Mouse (Mus musculus) layer of hippocampus, postnatal 14 days (tissue): ENCODE data around the gene Endov. TPM values are rescaled to one million over a fixed set of nuclear protein-coding genes. Genes with fewer than 3 reads are reported as not detected.
A peak's percentile ranks its signal among the peaks of the same experiment; 100 is the strongest.

Experiments
- DNase-seq, 2 experiments: peaks; one replicate each; pipeline ENCODE4 v3.0.0; 2021 to 2022; ENCODE audit warnings: low spot score in 2 of 2, mixed read lengths in 1 of 2
- total RNA-seq, 2 experiments: library from RNA; stranded (reverse); gene quantifications; 2 replicates each; pipeline ENCODE4 v1.2.3; 2021

The Endov gene
- total RNA-seq, 2 experiments from 2014 or later: 26.3 to 27.7 TPM

DNA sequence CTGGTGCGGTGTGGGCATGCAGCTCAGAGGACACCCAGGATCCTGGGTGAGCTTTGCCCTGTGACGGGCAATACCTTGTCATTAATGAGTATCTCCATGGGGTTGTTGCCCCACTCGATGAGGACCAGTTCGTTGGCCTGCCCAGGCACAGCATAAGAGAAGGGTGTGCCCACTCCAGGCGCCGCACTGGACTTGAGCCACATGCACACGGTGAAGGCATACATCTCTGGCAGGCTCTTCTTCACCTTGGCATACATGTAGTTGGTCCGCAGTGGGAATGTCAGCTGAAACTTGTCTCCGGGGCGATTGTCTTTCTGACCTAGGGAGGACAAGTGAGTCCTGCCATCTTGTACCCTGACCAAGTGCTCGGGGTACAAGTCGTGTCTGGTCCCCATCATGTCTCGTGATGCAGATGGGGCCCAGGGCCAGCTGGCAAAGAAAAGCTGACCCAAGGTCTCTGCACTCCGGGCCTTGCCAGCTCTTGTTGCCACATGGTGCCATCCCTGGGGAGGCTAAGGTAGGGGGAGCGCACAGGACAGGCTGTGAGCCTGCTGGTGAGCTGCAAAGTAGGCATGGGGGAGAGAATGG, 53.5 kb downstream of the Endov start:
- DNase-seq: no peak

DNA sequence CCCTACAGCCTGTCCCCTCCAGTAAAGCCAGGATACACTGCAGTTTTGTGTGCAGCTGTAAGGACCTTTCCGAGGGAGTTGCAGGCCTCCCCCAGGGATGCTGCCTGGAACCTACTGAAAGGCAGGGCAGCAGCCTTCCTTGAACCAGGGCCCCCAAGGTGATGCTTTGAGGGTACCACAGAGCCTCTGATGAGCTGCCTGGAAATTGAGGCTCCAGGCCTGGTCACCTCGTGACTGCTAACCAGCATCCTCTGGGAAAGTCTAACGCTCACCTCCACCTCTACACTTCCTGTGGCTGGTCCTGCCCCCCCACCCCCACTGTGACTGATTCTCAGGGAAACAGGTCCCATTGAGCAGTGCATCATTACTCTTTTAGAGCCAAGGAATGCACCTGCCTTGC, 54.1 kb downstream of the Endov start:
- DNase-seq: no peak

DNA sequence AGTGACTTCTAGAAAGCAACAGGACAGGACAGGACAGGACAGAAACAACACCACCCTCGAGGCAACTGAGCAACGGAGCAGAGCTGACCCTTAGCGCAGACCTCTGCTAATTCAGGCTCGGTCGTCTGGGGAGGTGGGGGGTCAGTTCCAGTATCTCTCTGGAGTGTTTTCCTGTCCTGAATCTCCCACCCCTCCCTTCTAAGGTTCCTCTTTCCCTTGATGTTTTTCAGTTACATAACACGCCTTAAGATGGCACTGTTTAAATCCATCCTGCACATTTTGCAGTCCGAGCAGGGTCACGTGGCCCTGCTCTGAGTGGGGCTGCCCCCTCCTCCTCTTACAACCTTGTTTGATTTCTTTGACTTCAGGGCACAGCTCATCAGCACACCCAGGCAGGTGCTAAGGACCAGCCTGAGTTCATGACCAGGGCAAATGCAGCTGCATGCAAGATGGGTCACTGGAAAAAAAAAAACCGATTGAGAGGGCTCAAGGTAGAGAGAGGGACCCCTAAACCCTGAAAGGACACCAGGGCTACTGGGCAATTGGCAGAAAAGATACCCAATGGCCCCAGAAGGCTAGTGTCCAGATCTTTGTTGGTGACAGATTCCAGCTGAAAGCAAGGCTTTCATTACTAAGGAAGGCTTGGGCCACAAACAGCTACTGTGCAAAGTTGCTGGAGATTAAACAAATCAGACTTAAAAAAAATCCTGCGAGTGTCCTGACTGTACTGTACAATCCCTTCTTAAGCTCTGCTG, 54.8 kb downstream of the Endov start:
- DNase-seq: no peak

DNA sequence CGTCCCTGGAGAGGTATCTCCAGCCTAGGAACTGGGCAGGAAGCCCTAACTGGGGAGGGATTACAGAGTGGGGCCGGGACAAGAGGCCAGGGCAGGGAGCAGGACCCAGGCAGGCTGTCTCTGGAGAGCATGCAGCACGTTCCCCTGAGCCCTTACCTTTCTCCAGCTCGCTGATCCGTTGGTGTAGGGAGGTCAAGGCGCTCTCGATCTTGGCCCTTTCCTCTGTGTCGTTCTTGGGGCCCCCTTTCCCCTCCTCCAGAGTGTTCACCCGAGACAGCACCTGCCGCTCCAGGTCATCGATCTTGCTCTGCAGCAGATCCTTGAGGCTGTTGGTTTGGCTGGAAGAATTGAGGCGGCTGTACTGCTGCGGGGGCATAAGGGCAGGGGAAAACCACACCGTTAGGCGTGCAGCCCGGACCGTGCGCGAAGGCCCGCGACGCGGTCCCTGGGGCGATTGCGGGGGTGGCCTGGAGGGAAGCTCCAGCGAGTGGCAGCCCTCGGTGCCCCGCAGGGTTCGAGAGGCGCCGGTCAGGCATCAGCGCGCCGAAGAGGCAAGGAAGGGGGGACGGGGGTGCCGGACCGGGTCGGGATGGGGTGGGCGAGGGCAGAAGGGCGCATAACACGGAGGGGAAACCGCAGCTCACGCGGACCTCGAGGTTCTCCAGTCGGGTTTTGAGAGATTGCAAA, 55.5 kb downstream of the Endov start:
- DNase-seq: no peak

DNA sequence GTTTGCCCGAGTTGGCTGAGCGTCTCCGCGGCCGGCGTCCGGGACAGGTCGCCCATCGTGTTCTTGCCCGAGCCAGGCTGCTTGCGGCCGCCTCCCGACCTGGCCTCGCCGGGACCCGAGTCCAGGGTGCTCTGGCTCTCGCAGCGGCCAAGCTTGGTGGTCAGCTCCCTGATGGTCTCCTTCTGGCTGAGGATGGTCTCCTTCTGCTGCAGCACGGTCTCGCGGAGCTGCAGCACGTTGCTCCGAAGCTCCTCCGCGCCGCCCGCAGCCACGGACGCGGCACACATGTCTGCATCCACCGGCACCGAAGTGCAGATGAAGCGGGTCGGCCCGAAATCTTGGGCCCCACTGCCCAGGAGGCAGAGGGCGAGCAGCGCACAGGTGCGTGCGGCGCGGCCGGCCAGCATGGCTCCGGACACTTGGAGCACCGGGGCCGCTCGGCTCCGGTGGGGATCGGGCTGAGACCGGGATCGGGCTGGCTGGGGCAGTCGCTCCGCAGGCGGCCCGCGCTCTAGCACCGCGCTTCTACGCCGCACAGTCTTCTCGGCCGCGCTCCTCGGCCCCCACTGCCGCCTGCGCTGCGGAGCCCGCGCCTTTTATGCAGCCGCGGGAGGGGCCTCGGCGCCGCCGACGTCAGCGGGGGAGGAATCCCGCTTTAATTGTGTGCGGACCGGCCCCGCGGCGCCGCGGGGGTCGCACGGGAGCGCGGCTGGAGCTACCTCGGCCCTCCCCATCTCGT, 56.2 kb downstream of the Endov start, which contains the start of gene Nptx1:
TSS of gene Nptx1 (minus strand) at position 571 of the 739 bp plus-strand sequence.
- peak; percentile 68 to 75 for DNase-seq

DNA sequence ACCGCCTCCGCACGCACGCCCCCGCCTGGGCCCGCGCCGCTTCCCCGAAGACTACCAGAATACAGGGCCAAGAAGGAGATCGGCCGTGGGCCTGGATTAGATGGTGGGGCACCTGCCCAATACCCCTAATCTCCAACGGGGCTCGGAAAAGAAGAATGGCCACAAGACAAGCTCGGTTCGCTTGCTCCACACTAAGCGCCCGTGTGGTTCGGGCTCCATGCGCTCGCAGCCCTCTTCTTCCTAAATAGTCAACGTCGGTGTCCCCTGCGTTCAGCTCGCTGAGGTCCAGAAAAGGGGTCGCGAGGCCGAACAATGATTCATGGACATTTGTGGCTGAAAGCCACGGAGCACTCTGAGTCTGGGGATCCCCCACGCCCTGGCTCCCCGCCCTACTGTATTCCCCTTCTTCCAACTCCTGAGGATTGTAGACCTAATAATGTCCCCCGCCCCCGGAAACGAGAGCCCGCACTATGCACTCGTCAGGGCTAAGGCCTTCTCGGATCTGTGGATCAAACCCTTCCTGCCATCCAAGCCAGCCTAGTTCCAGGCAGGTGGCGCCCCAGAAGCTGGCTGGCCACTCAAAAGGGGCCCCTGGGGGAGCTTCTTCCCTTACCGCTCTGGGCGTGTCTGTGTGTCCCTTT, 56.9 kb downstream of the Endov start:
- no peak for DNase-seq

DNA sequence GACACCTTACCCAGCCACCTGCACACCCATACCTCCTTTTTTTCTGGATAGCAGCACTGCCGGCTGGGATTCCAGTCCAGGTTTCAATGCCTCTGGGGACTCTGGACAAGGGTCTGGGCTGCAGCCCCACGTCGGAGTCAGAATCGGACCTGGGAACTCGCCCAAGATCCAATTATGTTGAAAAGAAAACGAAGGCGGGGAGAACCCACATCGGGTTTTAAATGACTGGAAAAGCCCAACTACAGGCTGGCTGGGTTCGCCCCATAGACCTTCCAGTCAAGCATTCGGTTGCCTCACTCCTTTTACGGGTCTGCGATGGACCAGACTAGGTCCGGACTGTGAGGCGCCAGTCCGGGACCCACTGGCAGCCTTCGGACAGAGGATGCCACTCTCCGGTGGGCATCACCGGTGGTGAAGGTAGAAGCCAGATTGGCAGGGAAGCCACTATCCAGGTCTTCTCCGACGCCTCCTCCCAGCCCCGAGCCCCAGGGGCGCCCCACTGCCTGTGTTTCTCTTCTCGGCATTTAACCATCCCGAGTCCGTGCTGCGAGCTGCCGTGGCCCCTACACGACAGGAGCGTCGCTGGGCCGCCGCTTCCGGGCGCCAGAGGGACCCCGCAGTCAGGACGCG, 57.7 kb downstream of the Endov start:
- no peak for DNase-seq

DNA sequence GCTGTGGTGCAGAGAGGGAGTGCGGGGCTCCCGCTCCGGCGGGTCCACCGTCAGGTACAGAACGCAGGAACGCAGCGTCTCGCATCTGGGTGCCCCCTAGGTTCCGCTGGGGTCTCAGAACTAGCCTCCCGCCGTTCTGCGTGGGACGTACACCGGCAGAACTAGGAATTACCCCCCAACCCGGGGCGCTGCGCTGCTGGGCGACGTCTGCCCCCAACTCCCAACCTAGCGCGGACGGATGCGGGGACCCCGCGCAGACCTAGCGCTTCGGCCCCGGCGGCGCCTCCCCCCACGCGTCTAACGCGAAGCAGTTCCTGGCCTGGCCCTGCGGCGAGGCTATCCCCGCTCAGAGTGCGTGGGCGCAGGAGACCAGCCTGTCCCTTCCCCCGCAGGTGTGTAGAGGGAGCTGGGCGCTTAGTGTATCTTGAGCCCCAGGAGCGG, 58.2 kb downstream of the Endov start:
- no peak for DNase-seq

DNA sequence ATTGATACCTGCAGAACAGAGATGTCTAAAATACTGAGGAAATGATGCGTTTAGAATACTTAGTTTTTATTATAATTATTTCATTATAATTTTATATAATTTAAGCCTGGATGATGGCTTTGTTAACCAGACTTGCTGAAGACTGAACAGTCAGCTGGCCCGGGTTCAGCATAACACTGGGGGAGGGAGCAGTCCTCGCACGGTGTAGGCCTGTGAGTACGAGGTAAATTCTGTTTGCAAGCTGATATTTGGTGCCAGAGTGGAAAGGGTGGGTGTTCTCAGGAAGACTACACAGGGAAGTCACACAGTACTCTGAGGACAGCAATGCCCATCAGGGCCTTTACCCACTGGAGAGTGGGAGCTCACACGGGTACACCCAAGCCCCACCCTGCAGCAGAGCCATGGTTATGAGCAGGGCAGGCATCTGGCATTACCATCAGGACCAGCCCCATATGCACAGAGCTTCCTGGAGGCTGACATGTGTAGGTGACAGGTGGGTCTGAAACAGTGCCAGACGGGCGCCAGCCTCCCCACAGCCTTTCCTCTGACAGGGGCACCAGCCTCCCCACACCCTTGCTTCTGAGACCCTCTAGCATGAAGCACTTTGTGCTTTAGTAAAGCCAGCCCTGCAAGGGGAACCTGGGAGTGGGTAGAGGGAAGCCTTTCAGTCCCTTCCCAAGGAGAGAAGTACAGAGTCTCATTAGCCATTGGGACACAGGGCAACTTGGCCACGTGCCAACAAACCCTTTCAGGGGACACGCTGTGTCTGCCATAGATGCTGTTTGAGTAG, 59.6 kb downstream of the Endov start:
- DNase-seq: no peak

DNA sequence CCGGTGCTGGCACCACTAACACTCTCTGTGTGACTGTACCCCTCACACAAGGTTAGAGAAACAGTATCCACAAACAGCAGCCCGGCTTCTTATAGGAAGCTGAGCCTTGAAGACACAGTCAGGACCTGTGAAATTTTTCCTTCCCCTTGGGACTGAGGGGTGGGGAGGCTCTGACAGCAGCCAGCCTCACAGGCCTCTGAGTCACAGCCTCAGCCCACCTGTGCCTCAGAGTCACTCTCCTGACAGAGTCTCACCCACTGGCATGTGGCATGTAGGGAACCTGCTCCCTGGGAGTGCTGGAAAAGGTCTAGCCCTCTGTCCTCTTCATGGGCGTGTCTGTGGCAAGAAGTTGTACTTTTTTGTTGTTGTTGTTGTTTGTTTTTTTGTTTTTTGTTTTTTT, 60.3 kb downstream of the Endov start:
- no peak for DNase-seq

DNA sequence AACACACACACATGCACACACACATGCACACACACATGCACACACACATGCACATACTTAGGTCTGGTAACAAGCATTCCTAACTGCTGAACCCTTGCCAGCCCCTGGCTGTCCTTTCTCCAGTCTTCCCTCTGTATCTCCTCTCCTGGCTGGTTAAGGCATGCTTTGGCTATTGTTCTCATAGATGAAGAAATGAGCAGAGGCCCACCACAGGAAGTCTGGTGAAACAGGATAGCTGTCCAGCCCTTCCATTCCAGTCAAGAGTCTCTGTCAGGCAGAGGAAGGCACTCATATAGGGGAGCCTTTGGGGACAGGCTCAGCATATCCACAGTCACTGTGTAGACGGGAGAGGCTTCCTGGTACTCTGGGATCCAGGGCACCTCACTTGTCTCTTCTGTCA, 61.2 kb downstream of the Endov start:
- no peak for DNase-seq

DNA sequence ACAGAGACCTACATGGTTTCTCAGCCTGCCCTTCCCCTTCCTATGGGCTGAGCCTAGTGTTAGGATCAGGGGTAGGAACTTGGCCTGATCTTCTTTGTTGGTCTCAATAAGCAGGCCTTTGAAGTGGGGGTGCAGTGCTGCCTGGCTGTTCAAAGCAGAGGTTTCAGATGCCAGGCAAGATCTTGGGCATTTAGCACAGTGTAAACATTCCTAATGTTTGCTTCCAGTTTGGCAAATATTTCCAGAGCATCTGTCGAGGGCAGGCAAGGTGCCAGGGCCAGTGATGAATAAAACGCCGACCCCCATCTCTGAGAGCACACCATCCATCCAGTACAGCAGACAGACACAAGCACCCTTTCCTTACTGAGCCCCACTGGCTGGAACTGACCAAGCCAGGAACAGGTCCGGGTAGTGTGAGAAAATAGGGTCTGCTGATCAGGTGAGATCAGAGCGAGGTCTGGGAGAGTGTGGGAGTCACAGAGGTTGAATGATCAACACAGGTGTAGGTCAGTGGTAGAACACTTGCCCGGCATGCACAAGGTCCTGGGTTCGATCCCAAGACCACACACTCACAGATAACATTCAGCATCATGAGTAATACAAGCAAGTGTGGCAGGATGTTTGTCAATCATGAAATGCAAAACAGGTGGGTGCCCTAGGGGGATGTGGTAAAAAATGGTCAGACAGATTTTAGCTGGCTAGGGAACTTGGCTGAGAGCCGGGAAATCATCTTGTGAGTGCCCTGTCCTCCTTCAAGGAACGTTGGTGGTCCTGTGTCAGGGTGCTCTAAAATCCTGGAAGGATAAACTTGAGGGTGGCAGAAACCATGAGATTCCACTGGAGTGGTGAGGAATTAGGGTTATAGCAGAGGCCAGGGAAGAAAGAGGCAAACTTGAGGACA, 62.0 kb downstream of the Endov start:
- DNase-seq: no peak

DNA sequence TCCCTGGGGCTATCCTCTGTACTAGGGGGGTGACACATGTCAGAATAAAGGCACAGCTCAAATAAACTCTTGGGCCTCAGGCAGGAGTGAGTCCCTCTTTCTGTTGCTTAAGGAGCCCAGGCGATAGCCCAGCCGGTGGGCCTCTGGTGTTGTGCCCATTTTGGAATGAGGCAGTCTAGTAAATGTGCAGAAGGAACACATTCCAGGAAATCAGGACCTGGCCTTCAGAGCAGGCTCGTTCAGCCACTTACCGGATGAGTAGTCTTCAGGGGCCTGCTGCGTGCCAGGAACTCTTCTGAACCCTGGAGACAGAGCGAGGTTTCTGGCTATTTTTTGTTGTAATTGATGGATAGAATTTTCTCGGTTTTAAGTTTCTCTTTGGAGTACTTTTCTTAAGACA, 63.6 kb downstream of the Endov start:
- DNase-seq: no peak

DNA sequence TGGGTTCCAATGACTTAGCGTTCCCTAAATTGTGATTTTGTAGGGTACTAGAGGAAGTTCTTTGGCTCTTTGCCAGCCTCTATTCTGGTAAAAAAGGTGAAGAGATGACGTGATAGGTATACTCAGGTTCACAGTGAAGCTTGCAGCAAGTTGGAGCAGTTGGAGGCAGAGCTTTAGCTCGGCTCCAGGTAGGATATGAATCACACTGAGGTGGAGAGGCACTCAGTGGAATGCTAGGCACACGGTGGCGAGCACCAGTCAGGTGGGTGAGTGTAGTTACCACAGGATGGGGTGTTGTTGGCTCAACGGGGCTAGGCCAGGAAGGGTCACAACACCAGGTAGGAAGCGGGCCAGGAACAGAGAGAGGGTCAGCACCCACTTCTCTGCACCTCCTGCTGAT, 64.0 kb downstream of the Endov start:
- no peak for DNase-seq

DNA sequence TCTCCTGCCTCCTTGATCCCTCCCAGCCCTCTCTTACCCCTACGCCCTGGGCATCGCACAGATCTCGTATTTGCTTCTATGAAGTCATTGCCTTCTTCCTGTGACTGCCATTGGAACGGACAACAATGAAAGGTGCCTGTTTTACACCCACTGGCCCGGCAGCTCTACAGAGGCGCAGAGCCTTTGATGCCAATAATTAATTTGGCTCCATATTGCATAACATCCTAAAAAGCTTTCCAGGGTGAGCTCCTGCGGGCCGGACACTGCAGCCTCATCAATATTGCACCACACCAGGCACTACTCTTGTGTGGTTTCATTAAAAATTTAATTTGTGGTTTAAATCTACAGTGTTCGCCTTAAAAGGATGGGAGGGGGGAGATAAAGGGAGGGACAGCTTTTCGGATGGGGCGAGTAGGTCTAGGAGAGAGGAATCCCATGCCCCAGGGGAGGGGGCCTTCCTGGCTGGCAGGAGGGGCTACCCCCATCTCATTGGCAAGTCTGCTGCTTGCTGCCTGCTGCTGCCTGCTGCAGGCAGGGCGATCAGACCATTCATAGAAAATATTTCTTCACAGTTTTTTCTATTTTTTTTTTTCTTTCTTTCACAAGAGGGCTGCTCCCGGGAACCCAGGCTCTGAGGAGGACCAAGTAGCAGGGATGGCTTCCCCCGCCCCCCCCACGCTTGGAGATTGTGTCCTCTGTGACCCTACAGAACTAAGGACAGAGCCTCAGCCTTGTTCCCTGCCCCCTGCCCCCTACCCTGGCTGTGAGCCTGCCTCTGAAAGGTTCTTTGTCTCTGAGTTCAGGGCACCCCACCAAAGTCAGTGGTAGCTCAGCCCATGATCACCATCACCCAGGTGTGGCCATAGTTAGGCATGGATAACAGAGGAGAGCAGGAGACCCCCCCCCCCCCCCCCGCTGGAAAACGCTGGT, 67.1 kb downstream of the Endov start:
- no peak for DNase-seq

DNA sequence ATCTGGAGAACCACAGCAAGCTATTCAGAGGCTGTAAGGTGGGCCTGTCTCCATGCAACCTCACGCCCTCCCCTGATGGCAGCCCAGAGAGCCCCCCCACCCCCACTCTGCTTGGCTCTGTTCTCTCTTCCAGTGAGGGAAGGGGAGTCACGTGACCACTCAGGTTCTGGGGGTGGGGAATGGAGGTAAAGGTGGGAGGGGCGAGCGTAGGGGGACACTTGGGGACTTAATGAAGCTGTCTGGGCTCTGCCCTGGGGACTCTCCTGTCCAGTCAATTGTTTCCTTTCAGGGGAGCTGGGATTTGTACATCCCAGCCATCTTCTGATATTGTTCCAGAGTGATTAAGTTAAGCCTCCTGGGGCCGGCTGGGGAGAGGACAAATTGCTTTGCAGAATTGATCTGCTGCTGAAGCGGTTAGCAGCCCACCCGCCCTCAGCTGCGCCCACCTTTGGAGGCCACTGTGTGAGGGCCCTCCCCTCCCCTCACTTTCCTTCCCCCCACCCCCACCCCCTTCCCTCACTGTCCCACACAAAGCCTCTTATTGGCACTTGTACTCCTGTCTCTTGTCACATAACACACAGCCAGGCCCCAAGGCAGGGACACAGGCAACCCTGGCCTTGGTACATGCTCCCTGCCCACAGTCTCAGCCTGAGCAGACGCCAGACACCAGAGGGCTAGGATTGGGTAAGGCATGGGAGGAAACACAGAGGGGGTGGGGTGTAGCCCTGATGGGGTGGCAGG, 67.9 kb downstream of the Endov start:
- no peak for DNase-seq
